Comparison of ENCODE assay signal across 27 mouse cellular contexts in genomic region chr16:34235086-34235485, GRCm38 (mm10).
DNase-seq lines count a peak whose midpoint lies in the region; ATAC-seq and TF ChIP-seq lines count a peak whose summit lies in the region.
"Had no signal": no experiment of that assay in that cellular context is flagged by ENCODE, and none has a peak within 500 bp of the region (broad histone marks: within the 10 kb centered on the region; RNA-seq: fewer than 3 reads in every experiment).

No protein-coding gene starts in this region.

- H3K4me3 ChIP-seq in forebrain, embryonic 10.5 days, result no peak overlapping the region
- no peak overlapping the region for H3K4me3 ChIP-seq in forebrain, embryonic 13.5 days
- no peak overlapping the region for H3K4me3 ChIP-seq in layer of hippocampus, adult 2 months
- no peak overlapping the region for H3K4me3 ChIP-seq in cortical plate, adult 2 months (ENCODE audit: insufficient read depth, low read length)
- H3K4me3 ChIP-seq: forebrain, embryonic 15.5 days; heart, embryonic 12.5 days; limb, embryonic 10.5 days; midbrain, embryonic 10.5 days; myocyte; neural tube, embryonic 13.5 days; stomach, embryonic 15.5 days had no signal

- no peak for TF ChIP-seq POLR2A in cortical plate, adult 2 months (IDR thresholded peaks at IDR 0.05; ENCODE audit: extremely low read depth, insufficient read depth, low read length)

- H3K4me1 ChIP-seq in forebrain, embryonic 10.5 days, result peaks cover 31% of the 10 kb centered on the region
- peaks cover 23% of the 10 kb centered on the region for H3K4me1 ChIP-seq in forebrain, embryonic 13.5 days
- H3K4me1 ChIP-seq in cortical plate, adult 2 months (ENCODE audit: control insufficient read depth, insufficient read depth, low read length), result peaks cover 23% of the 10 kb centered on the region
- H3K4me1 ChIP-seq: stomach, embryonic 15.5 days had no signal

- no peak for DNase-seq in forebrain, embryonic 10.5 days (ENCODE audit: extremely low spot score, low spot score)
- no peak for DNase-seq in layer of hippocampus, adult 2 months (ENCODE audit: low spot score in 2 of 2)
- no peak for DNase-seq in layer of hippocampus, adult 11-12 months (ENCODE audit: low spot score)
- DNase-seq in kidney, postnatal 25 days, result peak; percentile 31 to 75
- no peak for DNase-seq in urinary bladder, postnatal 25 days (ENCODE audit: low spot score)
- DNase-seq in gastrocnemius, adult 18-20 months (ENCODE audit: low spot score), result no peak
- DNase-seq: adrenal gland, postnatal 10 days; gastrocnemius, postnatal 10 days; heart, adult 18-20 months; heart, postnatal 10 days; layer of hippocampus, adult 9-11 months; liver; right cerebral cortex, adult 18-20 months; thymus, postnatal 25 days had no signal

- no peak overlapping the region for H3K4me2 ChIP-seq in forebrain, embryonic 13.5 days
- H3K4me2 ChIP-seq: forebrain, embryonic 15.5 days; heart, embryonic 12.5 days; neural tube, embryonic 13.5 days; stomach, embryonic 15.5 days had no signal

- no peak for TF ChIP-seq CTCF in layer of hippocampus, adult 2 months (conservative IDR thresholded peaks at IDR 0.05)
- TF ChIP-seq CTCF in cortical plate, adult 2 months (IDR thresholded peaks at IDR 0.05; ENCODE audit: extremely low read depth, insufficient read depth, low read length), result no peak

- no peaks in the 10 kb centered on the region for H3K9me3 ChIP-seq in forebrain, embryonic 10.5 days
- H3K9me3 ChIP-seq in forebrain, embryonic 13.5 days (replicated peaks), result no peaks in the 10 kb centered on the region
- H3K9me3 ChIP-seq: forebrain, embryonic 15.5 days; G1E; heart, embryonic 12.5 days; limb, embryonic 10.5 days; midbrain, embryonic 10.5 days; neural tube, embryonic 13.5 days; stomach, embryonic 15.5 days had no signal

- H3K27me3 ChIP-seq in forebrain, embryonic 10.5 days (ENCODE audit: poor library complexity, severe bottlenecking), result 0 out of 2 replicates have a peak, but pooled peaks cover 2% of the 10 kb centered on the region
- no peaks in the 10 kb centered on the region for H3K27me3 ChIP-seq in forebrain, embryonic 13.5 days
- H3K27me3 ChIP-seq: forebrain, embryonic 15.5 days; heart, embryonic 12.5 days; neural tube, embryonic 13.5 days; stomach, embryonic 15.5 days had no signal

- H3K9ac ChIP-seq in forebrain, embryonic 13.5 days, result no peak overlapping the region; the same call in 1 of the 2 replicates
- H3K9ac ChIP-seq: forebrain, embryonic 15.5 days; heart, embryonic 12.5 days; neural tube, embryonic 13.5 days; stomach, embryonic 15.5 days had no signal

- H3K27ac ChIP-seq in forebrain, embryonic 10.5 days, result peak overlapping the region; percentile 65; the same call in 1 of the 2 replicates
- H3K27ac ChIP-seq in forebrain, embryonic 13.5 days, result no peak overlapping the region
- peak overlapping the region; percentile 93 for H3K27ac ChIP-seq in layer of hippocampus, adult 2 months
- H3K27ac ChIP-seq in cortical plate, adult 2 months (ENCODE audit: insufficient read depth, low read length), result peak overlapping the region; percentile 70; the same call in 1 of the 2 replicates
- H3K27ac ChIP-seq: forebrain, embryonic 15.5 days; limb, embryonic 10.5 days; midbrain, embryonic 10.5 days; neural tube, embryonic 13.5 days; stomach, embryonic 15.5 days had no signal

- WGBS in forebrain, embryonic 10.5 days, result 44% methylated on average over 11 of the region's 11 CpGs
- 22% methylated on average over 11 of the region's 11 CpGs for WGBS in forebrain, embryonic 13.5 days

- no peak for ATAC-seq in forebrain, embryonic 13.5 days
- ATAC-seq: forebrain, embryonic 15.5 days; intestine, postnatal 0 days; lung, postnatal 0 days; midbrain, embryonic 16.5 days had no signal

- peaks cover 30% of the 10 kb centered on the region for H3K36me3 ChIP-seq in forebrain, embryonic 10.5 days (replicated peaks)
- peaks cover 32% of the 10 kb centered on the region for H3K36me3 ChIP-seq in forebrain, embryonic 13.5 days (ENCODE audit: poor library complexity, severe bottlenecking)
- H3K36me3 ChIP-seq: G1E; stomach, embryonic 15.5 days had no signal

Comparison
In these comparisons a context has a peak if more than half of its experiments do, and no peak if none do; other contexts are left out.
1. DNase-seq: peak in kidney, postnatal 25 days (2 of 2); none in forebrain, embryonic 10.5 days (single experiment), layer of hippocampus, adult 2 months (0 of 2), layer of hippocampus, adult 11-12 months (single experiment), urinary bladder, postnatal 25 days (single experiment) and gastrocnemius, adult 18-20 months (single experiment).